Mouse (Mus musculus) kidney, postnatal 25 days (tissue): ENCODE data around the gene Pdgfb.

ENCODE experiments used
- DNase-seq, 2 experiments: peaks; one replicate each; pipeline ENCODE4 v3.0.0; 2021; ENCODE audit warnings: mixed read lengths in 2 of 2

Gene Pdgfb

DNA sequence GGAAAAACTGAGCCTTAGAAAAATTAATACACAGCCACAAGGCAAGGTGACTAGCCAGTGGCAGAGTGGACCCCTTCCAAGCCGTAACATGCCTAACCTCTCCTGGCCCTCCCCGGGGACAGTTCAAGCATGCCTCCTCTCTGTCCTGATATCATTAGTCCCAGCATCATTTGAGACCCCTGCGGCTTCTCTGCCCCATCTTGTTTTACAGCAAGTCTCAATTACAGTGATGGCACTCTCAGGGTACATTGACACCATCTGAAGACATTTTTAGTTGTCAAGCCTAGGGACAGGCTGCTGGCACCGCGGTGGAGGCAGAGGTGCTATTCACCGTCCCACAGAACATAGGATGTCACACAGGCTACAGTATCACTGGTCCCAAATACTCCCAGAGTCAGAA is 6.3 kb downstream of the Pdgfb start:
- no peak for DNase-seq

DNA sequence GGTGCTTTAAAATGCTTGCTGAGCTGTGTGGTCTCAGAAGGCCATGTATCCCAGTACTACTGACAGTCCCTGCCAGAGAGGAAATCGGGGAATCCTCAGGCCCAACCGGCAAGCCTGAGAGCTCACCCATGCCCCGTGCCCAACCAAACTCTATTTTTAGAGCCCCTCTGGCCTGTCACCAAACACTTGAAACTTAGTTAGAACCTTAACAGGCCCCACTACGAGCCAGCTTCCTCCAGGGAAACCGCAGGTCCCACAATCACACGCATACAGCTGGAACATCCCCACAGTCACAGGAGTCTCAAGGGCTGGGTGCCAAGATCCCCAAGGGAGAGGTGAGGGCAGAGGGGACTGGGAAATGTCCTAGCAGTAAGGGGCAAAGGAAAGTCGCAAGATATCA is 8.6 kb downstream of the Pdgfb start:
- DNase-seq = peak; percentile 55 to 67

DNA sequence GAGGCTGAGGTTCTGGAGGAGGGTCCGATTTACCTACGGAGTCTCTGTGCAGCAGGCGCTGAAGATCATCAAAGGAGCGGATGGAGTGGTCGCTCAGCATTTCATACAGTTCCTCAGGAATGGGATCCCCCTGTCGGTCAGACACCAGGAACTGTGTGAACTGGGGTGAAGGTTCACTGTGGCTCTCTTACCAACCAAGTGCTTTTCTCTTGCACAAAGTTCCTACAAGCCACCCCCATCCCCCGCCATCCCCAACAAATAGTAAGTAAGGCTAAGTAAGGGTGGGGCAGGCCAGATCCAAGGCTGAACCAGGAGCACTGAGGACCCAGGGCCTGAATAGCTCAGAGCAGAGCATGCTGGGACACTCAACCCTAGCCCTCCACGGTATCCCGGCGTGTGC is 9.3 kb downstream of the Pdgfb start:
- peak; percentile 42 to 68 for DNase-seq

DNA sequence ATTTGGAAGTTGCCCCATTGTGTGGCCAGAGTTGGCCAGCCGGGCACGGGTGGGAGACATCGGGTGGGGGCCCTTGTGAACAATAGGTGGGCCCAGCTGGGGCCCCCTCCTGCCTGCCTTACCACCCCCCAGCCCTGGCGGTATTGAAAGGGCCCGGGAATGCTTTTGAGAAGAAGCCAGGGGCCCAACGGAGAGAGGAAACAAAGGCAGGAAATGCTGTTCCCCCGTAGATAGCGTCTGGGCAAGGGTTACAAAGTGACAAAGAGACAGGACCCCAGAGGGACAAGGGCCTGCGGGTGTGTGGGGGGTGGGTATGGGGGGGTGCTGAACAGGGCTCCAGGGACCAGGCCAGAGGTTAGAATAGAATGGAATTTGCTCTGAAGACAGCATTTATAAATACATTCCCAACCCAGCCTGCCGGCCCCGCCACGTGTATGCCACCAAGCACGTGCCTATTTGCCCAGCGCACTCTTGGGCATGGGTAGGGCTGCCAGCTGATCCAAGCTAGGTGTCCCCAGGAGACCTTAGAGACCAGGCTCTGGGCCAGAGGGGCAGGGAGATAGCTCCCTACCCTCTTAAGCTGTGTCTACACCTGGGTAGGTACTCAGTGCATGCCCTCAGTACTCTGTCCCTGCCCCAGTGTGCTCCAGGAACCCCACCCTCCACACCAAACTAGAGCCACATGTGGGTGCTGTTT is 10.0 kb downstream of the Pdgfb start:
- peak; percentile 81 to 93 for DNase-seq

DNA sequence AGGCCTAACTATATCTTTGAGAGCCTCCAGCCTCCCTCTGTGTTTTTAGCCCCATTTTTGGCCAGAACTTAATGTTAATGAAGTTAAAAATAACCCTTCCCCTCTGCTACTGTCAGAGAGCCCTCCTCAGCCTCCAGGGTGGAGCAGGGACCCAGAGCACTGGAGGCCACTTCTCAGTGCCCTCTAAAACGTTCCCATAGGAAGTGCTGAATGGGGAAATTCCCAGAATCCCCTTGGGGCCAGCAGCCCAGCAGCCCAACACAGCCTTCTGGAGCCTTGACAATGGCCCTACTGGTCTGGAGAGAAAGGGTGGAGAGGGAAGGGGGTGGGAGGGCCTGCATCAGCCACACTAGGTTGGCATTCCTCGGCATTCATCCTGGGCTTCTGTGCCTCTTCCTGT is 11.2 kb downstream of the Pdgfb start:
- DNase-seq = no peak

DNA sequence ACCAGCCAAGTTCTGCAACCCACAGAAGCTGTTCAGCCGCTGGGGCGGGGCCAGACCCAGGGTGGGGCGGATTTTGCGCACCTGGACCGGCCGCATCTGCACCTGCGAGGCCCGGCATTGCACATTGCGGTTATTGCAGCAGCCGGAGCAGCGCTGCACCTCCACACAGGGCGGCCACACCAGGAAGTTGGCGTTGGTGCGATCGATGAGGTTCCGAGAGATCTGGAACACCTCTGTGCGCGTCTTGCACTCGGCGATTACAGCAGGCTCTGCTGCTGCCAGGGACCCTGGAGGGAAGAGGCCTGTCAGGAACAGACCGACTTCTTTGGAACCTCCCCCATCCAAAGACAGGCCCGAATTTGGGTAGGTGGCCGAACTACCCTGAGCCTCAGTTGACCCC is 13.2 kb downstream of the Pdgfb start:
- no peak for DNase-seq

DNA sequence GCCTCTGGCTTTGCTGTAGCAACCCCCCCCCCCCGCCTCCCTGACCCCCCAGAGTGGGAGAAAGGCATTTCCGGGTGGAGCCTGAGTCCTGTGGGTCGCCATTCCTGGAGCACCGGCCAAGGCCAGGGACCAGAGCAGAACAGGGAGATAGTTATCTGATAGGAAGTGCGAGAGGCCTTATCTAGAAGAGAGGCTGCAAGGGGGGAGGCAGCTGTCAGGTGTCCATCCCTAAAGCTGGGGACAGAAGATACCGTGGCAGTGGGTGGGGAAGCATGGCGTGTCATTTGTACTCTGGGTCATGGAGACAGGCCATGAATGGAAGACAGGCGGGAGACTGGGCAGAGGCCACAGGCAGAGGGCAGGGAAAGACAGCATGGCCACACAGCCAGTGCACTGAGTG is 14.1 kb downstream of the Pdgfb start:
- DNase-seq = peak; percentile 59 to 88

DNA sequence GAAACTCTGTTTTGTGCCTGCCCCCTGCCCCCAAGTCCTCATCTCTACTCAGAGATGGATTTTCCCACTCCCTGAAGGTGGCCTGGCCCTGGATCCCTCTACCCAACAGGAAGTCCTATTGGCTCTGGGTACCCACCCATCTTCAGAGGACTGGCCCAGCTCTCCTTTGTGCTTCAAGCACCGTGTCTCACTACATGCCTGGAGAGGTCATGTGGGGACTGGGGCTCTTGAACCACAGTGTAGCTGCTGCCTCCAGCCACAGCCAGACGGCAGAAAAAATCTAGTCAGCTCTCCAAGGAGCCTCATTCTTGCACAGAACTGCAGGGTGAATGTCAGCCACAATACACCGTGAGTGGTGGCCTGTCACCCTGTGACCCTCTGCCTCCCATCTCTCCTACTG is 16.8 kb downstream of the Pdgfb start:
- no peak for DNase-seq

DNA sequence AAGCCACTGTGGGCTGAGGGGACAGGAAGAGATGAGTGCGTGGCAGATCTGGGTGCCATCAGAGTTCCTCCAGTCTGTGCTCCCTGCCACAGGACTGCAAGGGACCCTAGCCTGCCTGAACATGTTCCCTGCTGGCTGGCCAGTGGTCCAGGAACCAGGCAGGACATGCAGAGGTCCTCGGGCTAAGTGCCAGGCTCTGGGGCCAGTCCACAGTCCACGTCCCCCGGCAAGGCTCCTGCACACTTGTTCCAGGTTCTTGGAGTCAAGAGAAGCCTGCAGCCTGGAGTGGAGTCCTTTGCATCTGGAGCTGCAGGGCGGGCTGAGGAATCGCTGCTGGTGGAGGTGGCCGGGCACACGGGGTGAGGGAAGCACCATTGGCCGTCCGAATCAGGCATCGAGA is 18.0 kb downstream of the Pdgfb start:
- DNase-seq = peak; percentile 77 to 90

DNA sequence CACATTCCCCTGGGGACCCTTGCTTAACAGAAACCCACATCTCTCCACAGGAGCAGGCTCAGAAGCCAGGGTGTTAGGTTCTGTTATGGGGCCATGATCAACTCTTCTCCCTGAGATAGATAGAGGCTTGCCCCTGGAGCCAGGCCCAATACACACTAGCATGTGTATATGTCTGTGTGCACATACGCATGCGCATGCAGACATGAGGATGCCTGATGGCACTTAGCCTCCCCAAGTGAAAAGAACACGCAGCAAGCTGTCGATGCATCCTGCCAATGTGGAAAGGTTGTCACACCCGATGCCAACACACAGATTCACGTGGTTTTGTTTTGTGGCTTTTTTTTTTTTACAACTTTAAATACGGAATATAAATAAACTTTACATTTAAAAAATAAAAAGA is 19.2 kb downstream of the Pdgfb start:
- DNase-seq = no peak

DNA sequence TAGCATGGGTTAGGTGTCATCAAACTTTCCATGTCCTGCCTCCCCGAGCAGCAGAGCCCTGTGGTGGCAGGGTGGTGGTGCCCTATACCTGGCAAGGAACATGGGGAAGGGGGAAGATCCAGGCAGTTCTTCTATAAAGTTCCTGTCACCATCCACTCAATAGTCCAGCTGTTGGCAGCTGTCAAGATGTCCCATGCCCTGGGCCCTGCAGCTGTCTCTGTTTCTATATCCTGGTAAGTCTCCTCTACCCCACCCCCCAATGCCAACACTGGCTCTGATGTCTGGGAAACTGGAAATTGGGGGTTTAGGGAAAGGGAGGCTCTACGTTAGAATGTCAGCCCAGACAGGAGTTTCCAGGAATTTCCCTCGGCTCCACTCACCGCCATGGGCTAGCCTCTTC is 20.2 kb downstream of the Pdgfb start:
- DNase-seq = no peak

DNA sequence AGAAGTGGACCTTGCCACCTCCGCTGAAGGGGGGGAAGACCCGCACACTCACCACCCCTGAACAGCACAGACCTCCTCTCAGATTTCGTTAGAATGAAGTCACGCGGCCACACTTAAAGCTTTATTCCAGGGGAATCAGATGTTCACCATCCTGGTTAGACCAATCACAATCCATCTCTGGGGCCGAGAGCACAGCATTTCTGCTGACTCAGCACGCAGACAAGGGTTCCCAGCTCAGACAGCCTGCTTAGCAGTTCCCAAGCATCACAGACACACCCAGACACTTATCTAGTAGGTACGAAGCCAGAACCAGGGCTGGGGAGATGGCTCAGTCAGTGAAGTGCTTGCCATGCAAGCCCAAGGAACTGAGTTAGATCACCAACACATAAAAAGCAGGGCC is 28.6 kb downstream of the Pdgfb start:
- DNase-seq = no peak

DNA sequence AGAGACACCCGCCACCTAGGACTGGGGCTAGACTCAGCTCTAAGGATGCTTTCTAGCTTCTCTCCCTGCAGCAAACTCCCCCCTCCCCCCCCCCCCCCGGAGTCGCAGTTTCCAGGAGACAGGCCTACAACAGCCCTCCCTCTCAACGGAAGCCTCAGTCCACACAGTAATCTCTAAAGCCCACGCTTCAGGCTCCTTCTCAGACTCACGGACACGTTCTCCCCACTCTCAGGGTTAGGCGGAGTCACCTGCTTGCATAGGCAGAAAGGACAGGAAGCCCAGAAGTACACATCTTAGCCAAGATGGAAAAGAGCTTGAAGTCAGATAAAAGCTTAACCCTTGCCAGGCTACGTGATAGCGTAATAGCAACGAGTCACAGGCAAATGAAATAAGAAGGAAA is 29.3 kb downstream of the Pdgfb start:
- no peak for DNase-seq

DNA sequence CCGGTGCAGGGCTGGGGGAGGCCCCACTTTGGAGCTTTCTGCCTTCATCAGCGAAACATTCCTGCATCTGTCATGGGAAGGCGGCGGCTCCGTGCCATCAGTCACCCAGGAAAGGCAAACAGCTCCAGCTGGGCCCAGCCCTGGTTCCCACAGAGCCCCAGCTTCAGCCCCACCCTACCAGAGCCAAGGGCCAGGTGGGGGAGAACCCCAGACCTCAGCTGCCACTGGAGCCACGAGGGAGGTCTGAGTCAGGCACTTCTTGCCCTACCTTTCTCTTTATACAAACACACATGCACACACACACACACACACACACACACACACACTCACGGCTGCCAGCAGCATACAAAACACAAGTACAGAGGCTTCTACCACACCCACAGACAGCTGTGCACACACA is 30.6 kb downstream of the Pdgfb start:
- DNase-seq = peak in 1 of 2 experiments; percentile 42

DNA sequence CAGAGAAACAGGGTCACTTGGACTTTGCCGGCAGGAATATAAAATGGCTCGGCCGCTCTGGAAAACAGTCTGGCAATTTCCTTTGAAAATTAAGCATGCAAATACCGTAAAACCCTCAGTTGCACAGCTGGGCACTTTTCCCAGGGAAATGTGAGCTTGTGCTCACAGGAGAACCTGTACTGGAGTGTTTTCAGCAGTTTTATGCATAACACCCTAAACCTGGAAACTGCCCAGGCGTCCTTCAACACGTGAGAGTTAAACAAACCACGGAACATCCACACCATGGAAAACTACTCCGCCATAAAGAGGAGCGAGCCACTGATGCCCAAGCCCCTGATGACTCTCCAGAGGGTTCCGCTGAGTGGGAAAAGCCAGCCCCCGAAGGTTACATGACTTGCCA is 34.1 kb downstream of the Pdgfb start:
- peak in 1 of 2 experiments; percentile 36 for DNase-seq

DNA sequence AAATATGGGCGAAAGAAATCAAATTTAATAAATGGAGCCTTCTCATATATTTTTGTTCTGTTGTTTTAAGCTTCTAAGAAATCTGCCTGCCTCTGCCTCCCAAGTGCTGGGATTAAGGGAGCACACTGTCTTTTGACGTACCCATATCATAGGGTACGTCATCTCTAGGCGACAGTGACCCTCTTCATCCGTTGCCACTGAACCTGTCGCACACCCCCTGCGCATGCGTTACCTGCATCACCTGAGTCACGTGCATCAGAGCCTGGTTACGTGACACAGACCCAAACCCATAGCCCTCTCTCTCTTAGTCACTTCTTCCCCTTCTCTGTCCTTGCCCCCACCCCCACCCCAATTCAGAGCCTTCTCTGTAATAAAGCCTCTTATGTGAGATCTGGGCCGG is 42.6 kb downstream of the Pdgfb start:
- no peak for DNase-seq

DNA sequence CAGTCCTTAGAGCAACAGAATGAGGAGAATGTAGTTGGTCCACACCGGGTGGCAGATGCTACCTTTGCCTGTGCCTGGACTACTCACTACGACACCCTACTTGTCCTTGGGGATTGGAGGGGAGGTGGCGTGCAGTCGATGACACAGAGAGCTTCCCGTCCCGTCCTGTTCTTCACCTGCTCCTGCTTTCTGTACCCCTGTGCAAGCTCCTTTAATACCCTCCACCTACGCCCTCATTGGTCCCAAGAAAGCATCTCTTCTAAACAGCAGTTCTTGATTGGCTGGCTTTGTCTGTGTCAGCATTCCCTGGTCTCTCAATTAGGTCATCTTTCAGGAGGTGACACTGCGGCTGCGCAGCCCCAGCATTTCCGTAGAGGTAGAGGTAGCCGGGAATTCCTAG is 43.8 kb downstream of the Pdgfb start, which contains the start of gene Cbx7:
Cbx7 (minus strand) TSS at position 180 of the 400 bp plus-strand sequence.
- no peak for DNase-seq

DNA sequence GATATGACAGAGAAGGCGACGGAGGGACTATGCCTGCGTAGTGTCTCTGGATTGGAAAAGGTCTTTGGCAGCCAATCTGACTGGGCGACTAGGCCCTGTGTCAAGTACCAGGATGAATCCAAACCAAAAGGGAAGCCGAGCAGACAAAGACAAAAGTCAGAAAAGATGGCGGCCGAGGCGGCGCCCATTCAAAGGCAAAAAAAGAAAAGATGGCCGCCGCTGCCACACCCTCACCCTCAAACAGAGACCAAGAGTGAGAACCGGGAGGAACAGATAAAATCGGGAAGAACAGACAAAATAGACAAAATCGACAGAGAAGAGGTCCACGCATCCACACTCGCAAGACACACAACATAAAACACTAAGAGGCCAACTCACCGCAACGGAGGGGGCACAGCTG is 44.3 kb downstream of the Pdgfb start:
- DNase-seq = no peak

DNA sequence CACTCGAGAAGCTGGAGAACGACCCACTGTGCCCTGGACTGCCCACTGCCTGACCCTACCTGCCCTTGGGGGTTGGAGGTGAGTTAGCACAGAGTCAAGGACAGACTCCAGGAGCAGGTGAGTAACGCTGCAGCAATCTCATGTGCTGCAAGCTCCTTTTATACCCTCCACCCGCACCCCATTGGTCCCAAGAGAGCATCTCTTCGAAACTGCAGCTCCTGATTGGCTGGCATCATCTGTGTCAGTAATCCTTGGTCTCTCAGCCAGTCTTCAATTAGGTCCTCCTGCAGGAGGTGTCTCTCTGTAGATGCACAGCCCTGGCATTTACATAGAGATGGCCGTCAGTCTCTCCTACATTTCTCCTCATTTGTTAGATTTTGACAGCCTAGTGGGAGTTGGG is 47.4 kb downstream of the Pdgfb start:
- no peak for DNase-seq

DNA sequence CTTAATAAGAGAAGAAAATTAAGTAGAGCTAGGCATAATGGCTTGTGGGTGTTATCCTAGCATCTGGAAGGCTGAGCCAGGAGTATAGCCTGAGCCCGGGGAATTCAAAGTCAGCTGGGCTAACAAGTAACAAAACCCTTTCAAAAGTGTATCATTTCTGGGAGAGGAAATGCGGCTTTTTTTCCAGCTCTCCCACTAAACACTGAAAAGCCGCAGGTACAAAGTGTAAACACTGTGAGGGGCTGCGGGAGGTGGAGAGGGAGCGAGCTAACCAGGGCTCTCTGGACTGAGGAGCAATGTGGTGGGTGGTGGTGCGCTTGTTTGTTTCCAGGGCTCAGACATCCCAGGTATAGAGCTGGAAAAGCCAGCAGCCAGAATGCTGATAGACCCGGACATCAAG is 50.4 kb downstream of the Pdgfb start:
- no peak for DNase-seq

DNA sequence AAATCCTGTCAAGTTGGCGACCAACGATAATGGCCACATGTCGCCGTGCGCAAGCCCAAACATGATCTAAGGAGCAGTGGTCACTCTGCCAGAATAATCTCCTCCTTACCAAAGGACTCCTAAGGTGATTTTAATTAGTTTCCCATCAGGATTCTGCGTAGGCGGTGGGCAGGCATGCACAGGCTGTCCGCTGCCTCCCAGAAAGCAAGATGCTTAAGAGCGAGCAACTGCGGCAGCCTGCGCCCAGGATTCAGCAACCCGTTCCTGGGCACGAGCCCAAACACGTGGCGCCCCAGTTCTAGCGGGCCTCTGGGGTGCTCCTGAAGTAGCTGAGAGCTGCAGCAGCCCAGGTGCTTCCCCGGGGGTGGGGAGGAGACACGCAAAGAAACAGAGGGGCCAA is 52.1 kb downstream of the Pdgfb start:
- no peak for DNase-seq

DNA sequence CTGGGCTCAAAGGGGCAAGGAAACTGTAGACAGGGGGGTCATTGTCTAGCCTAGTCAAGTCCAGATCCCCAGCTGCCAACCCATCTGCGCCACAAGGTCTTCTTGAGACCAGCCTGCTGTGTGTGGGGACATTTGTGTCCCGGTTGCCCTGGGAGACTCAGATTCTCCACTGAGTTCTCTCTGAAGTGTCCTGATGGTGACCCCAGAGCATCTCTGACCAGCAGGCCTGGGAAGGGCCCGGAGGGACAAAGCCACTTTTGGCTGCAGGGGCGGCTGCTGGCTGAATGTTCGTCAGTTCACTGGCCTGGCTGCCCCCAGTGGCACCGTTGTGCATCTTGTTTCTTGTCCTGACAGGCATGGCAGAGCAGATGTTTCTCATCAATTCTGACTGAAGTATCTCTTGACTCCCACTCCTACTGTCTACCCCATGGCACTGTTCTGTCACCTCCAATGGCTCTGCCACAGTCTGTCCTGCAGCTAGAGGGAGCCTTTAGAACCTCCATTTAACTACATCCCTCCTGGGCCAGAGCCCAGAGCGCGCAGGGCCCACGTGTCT is 53.3 kb downstream of the Pdgfb start:
- no peak for DNase-seq

DNA sequence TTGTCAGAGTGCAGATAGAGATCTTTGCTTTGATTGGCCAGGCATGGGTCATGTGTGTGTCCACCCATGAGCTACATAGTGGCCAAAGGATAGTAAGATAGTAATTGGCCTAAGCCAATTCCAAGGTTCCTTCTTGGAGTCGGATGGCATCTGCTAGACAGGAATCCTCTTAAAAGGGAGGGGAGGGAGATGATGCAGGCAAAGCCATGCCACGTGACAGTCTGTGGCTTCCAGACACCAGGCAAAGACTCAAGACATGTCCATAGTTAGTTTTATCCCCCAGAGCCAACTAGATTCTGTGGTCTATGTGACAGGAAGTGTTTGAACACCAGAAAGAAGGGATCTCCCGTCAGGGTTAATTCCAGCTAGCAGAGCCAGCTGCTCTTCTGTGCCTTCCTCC is 56.4 kb downstream of the Pdgfb start:
- DNase-seq = no peak

DNA sequence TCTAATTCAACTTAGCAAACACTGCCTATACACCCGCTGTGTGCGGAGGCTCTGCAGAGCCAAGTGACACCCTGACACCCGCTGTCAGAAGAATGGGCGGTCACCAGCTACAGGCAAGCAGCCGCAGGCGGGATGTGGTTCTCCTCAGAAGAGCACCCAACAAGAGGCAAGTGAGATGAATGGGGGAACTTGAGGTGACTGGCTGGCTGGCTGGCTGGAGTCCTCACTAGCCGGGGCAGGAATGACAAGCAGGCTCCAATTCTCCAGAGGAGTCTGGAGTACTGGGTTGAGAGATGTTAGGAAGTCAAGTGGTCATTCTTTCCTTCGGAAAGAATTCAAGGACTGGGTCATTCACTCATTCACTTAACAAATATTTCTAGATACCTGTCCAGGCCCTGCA is 58.2 kb downstream of the Pdgfb start:
- peak in 1 of 2 experiments; percentile 34 for DNase-seq

DNA sequence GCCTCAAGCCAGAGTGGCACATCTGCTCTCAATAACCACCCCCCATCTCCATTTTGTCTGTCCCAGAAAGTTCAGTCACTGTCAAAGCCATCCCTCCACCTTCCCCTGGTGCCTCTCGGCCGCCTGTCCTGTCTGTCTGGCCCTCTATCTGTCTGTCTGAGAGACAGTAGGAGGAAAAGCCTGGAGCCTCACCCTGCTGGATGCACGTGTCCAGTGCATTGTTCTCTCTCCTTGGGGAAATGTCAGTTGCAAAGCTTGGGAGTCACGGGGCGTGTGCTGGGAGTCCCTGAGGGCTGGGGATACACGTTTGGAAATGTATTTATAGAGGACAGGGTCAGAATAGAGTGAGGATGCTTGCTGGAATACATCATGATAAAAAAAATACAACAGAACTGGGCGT is 61.3 kb downstream of the Pdgfb start:
- peak; percentile 40 to 76 for DNase-seq
